Mouse (Mus musculus): ENCODE measurements around the gene Med13l. TPM values are rescaled to one million over a fixed set of nuclear protein-coding genes. Genes with fewer than 3 reads are reported as not detected.

Med13l gene
- polyA plus RNA-seq, 1 experiment from 2014 or later, result 10.4 TPM

DNA sequence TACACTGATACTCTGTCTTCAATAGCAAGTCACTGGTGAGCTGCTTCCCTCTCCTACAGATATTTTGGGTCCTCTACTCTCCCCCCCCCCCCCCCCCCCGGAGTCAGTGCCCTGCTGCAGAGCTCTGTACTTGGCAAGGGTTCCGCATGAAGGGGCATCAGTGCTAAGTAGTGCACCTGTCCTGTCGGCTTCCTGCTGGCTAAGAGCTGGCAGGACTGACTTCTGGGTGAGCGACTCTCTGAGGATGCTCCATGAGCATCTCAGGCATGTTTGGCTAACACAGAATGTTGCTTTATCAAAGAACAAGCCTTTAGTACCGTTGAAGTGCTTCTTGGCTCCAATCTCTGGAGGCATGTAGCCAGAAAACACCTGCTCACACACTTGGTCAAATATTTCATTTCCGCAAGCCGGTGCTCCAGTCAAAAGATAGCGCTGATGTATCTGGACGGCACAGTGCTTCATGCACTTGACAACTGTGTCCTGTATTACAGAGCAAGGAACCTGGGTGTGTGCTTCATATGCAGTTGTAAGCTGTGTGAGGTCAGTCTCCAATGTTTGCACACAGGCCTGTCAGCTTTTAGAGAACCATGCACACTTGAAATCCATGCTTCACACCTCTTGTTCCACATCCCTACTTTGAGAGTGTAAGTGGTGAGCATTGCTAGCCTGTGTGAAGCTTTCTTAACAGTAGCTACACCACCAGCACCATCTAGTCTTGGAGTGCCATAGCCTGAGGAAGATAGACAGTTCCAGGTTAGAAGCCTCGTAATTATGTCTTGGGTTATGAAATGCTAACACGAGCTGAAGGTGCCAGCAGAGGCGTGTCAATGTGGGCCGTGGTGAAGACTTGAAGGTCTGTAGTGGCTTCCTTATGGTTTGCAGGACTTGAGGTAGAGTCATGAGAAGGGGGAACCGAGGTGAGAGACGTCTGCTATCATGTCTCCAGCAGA lies 128.7 kb downstream of the Med13l start:
- peaks cover 32% of the 10 kb centered on the region for H3K4me1 ChIP-seq (ENCODE audit: control insufficient read depth, insufficient read depth, low read length)
- H3K27ac ChIP-seq (ENCODE audit: low read length), result peak overlapping the region; percentile 11; the same call in 1 of the 2 replicates
- WGBS, result 66% methylated on average over 15 of the region's 15 CpGs
- H3K4me3 ChIP-seq (replicated peaks; ENCODE audit: low read length), result no peak overlapping the region
- no peaks in the 10 kb centered on the region for H3K9me3 ChIP-seq (replicated peaks; ENCODE audit: control insufficient read depth, low read length)
- no peak for ATAC-seq (ENCODE audit: insufficient read depth, low FRiP score)
- no peaks in the 10 kb centered on the region for H3K27me3 ChIP-seq (ENCODE audit: control insufficient read depth, insufficient read depth, low read length)
- H3K9ac ChIP-seq (ENCODE audit: low read length), result no peak overlapping the region
- H3K36me3 ChIP-seq (ENCODE audit: control insufficient read depth, insufficient read depth, low read length), result no peaks in the 10 kb centered on the region
- no peak overlapping the region for H3K4me2 ChIP-seq (ENCODE audit: low read depth, low read length)

DNA sequence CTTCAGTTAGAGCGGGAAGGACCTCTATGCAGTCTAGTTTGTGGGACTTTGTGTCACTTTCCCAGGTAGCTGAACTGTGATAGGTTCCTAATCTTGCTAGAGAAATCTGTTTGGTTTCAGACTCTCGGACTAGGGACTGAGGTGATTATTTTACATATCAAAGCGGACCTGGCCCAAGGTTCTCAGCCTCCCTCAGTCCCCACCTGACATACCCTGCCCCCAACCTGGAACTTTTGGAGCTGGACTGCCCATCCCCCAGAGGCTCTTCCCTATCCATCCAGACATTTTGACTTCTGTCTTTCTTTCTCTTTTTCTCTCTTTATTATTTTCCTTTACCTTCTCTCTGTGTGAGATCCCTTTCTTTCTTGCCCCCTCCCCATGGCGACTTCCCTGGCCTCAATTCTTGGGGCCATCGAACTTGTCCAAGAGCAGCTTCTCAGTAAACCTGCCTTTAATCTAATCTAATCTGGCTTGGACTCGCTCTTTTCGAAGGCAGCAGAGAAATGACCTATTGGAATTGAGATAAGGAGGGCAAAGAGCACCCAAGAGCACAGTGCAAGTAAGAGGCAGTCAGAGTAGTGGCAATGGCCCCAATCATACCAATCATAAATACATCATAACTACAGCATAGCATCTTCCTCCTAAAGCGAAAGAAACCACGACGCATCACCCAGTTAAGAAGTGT lies 130.7 kb downstream of the Med13l start:
- no peak for ATAC-seq (ENCODE audit: insufficient read depth, low FRiP score)
- H3K4me2 ChIP-seq (ENCODE audit: low read depth, low read length), result no peak overlapping the region

DNA sequence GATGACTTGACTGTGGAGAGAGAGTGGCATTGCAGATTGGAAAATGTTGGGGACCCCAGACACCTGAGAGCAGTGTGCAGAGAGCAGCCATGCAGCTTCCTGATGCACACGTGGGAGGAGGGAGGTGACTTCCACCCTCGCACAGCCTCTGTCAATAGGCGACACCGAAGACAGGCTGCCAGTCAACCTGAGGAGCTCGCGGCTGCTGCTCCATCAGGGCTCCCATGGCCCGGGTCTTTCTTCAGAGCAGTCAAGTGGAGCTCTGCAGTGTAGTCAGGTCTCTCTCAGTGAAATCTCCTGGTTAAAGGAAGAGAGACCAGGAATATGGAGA lies 131.2 kb downstream of the Med13l start:
- Histone ChIP-seq H3K9ac (ENCODE audit: low read length) (no peak overlapping the region), H3K27me3 (ENCODE audit: control insufficient read depth, insufficient read depth, low read length) (no peaks in the 10 kb centered on the region), H3K4me2 (ENCODE audit: low read depth, low read length) (no peak overlapping the region), H3K36me3 (ENCODE audit: control insufficient read depth, insufficient read depth, low read length) (no peaks in the 10 kb centered on the region), H3K9me3 (replicated peaks; ENCODE audit: control insufficient read depth, low read length) (no peaks in the 10 kb centered on the region), H3K4me3 (replicated peaks; ENCODE audit: low read length) (no peak overlapping the region), H3K27ac (ENCODE audit: low read length) (no peak overlapping the region), H3K4me1 (ENCODE audit: control insufficient read depth, insufficient read depth, low read length) (peaks cover 35% of the 10 kb centered on the region)
- 46% methylated on average over 7 of the region's 7 CpGs for WGBS
- ATAC-seq (ENCODE audit: insufficient read depth, low FRiP score), result no peak

More for the DNA sequence above, 130.7 kb downstream of the Med13l start:
- WGBS, result 76% methylated on average over 10 of the region's 10 CpGs
- H3K27me3 ChIP-seq (ENCODE audit: control insufficient read depth, insufficient read depth, low read length), result no peaks in the 10 kb centered on the region
- no peak overlapping the region for H3K4me3 ChIP-seq (replicated peaks; ENCODE audit: low read length)
- no peak overlapping the region for H3K9ac ChIP-seq (ENCODE audit: low read length)
- H3K27ac ChIP-seq (ENCODE audit: low read length), result no peak overlapping the region
- no peaks in the 10 kb centered on the region for H3K9me3 ChIP-seq (replicated peaks; ENCODE audit: control insufficient read depth, low read length)
- H3K36me3 ChIP-seq (ENCODE audit: control insufficient read depth, insufficient read depth, low read length), result no peaks in the 10 kb centered on the region
- H3K4me1 ChIP-seq (ENCODE audit: control insufficient read depth, insufficient read depth, low read length), result peaks cover 32% of the 10 kb centered on the region

DNA sequence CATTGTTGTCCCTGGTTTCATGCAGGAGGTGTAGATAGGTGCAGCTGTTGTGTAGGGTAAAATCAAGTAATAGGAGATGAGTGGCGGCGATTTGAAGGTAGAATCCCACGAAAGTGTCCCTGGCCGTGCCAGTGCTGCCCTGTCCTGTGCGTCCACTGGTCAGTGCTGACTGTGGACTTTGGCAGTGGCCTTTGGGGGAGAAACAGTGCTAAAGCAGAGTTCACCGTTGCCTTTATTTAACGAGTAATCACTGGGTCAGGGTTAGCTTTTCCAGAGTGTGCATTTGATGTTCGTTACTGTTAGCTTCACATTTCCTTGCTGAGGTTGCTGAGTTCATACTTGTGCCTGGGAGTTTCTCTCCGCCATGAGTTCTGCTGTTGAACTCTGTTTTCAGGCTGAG lies 133.5 kb downstream of the Med13l start:
- H3K27ac ChIP-seq (ENCODE audit: low read length), result no peak overlapping the region
- no peaks in the 10 kb centered on the region for H3K27me3 ChIP-seq (ENCODE audit: control insufficient read depth, insufficient read depth, low read length)

DNA sequence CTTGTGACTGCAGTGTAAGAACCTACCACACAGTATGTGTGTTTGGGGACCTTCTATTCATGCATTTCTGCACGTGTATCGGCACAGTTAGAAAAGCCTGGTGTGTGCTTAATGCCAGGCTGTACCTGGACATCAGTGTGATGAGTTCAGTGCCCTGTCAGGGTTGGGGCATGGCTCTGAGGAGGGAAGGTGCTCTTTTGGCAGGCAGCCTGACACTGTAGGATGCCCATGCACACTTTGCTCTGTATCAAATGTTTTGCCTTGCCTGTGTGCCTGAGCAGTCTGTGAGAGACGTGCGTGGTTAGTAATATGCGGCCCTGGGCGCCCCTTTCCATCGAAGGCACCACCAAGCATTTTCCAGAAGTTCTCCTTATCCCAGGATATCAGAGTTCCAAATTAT lies 136.6 kb downstream of the Med13l start:
- Histone ChIP-seq H3K27me3 (ENCODE audit: control insufficient read depth, insufficient read depth, low read length) (no peaks in the 10 kb centered on the region), H3K4me3 (replicated peaks; ENCODE audit: low read length) (no peak overlapping the region), H3K36me3 (ENCODE audit: control insufficient read depth, insufficient read depth, low read length) (no peaks in the 10 kb centered on the region), H3K4me2 (ENCODE audit: low read depth, low read length) (no peak overlapping the region), H3K4me1 (ENCODE audit: control insufficient read depth, insufficient read depth, low read length) (peaks cover 19% of the 10 kb centered on the region), H3K27ac (ENCODE audit: low read length) (no peak overlapping the region), H3K9ac (ENCODE audit: low read length) (no peak overlapping the region), H3K9me3 (replicated peaks; ENCODE audit: control insufficient read depth, low read length) (no peaks in the 10 kb centered on the region)
- WGBS, result 88% methylated on average over 7 of the region's 7 CpGs
- ATAC-seq (ENCODE audit: insufficient read depth, low FRiP score), result no peak

More for the DNA sequence above, 133.5 kb downstream of the Med13l start:
- no peak overlapping the region for H3K4me3 ChIP-seq (replicated peaks; ENCODE audit: low read length)
- 86% methylated on average over 9 of the region's 9 CpGs for WGBS
- H3K4me1 ChIP-seq (ENCODE audit: control insufficient read depth, insufficient read depth, low read length), result peaks cover 19% of the 10 kb centered on the region; the same call in 1 of the 2 replicates
- no peaks in the 10 kb centered on the region for H3K9me3 ChIP-seq (replicated peaks; ENCODE audit: control insufficient read depth, low read length)
- no peak overlapping the region for H3K4me2 ChIP-seq (ENCODE audit: low read depth, low read length)
- H3K36me3 ChIP-seq (ENCODE audit: control insufficient read depth, insufficient read depth, low read length), result no peaks in the 10 kb centered on the region
- no peak for ATAC-seq (ENCODE audit: insufficient read depth, low FRiP score)
- no peak overlapping the region for H3K9ac ChIP-seq (ENCODE audit: low read length)

DNA sequence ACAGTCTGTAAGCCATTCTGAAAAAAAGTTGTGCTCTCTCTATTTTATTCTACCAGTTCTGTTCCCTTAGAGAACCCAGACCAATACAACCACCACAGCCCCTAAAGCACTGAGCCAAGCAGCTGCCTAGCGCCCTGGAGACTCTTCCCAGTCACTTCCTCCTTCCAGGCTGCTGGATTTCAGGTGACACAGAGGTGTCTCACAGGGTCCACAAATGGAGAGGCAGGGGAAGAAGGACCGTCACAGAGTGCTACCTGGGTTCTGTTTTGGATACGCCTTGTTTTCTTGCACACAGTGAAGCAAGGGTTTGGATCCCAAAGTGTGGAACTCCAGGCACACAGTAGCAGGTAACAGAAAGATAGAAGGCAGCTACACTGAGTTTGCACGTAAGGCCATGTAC lies 140.5 kb downstream of the Med13l start:
- peaks cover 10% of the 10 kb centered on the region for H3K4me1 ChIP-seq (ENCODE audit: control insufficient read depth, insufficient read depth, low read length)
- no peak overlapping the region for H3K4me3 ChIP-seq (replicated peaks; ENCODE audit: low read length)
- no peaks in the 10 kb centered on the region for H3K36me3 ChIP-seq (ENCODE audit: control insufficient read depth, insufficient read depth, low read length)
- no peaks in the 10 kb centered on the region for H3K9me3 ChIP-seq (replicated peaks; ENCODE audit: control insufficient read depth, low read length)
- no peak overlapping the region for H3K9ac ChIP-seq (ENCODE audit: low read length)
- H3K27ac ChIP-seq (ENCODE audit: low read length), result no peak overlapping the region
- H3K4me2 ChIP-seq (ENCODE audit: low read depth, low read length), result no peak overlapping the region
- WGBS, result 78% methylated on average over 4 of the region's 4 CpGs
- no peak for ATAC-seq (ENCODE audit: insufficient read depth, low FRiP score)
- H3K27me3 ChIP-seq (ENCODE audit: control insufficient read depth, insufficient read depth, low read length), result no peaks in the 10 kb centered on the region

DNA sequence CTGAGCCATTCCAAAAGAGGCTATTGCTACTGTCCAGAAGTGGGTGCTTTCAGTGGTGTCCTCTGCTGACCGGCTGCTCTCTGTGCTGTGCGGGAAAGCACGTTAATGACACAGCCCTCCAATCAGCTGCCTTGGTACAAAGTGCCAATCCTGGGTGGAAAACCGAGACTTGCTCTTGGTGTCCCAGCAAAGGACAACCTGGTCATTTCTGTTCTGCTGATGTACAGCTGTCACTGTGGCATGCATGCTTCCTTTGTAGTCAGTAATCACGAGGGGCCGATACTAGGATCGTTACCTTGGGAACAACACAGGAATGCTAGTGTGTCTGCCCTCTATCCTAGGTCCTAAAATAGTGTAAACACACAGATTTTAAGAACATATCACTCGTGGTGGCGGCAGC lies 142.2 kb downstream of the Med13l start:
- Histone ChIP-seq H3K27me3 (ENCODE audit: control insufficient read depth, insufficient read depth, low read length) (no peaks in the 10 kb centered on the region), H3K4me1 (ENCODE audit: control insufficient read depth, insufficient read depth, low read length) (peaks cover 13% of the 10 kb centered on the region; the same call in 1 of the 2 replicates), H3K4me2 (ENCODE audit: low read depth, low read length) (no peak overlapping the region), H3K9me3 (replicated peaks; ENCODE audit: control insufficient read depth, low read length) (no peaks in the 10 kb centered on the region), H3K36me3 (ENCODE audit: control insufficient read depth, insufficient read depth, low read length) (no peaks in the 10 kb centered on the region), H3K4me3 (replicated peaks; ENCODE audit: low read length) (no peak overlapping the region), H3K27ac (ENCODE audit: low read length) (no peak overlapping the region), H3K9ac (ENCODE audit: low read length) (no peak overlapping the region)
- WGBS, result 35% methylated on average over 9 of the region's 9 CpGs
- ATAC-seq (ENCODE audit: insufficient read depth, low FRiP score), result no peak

DNA sequence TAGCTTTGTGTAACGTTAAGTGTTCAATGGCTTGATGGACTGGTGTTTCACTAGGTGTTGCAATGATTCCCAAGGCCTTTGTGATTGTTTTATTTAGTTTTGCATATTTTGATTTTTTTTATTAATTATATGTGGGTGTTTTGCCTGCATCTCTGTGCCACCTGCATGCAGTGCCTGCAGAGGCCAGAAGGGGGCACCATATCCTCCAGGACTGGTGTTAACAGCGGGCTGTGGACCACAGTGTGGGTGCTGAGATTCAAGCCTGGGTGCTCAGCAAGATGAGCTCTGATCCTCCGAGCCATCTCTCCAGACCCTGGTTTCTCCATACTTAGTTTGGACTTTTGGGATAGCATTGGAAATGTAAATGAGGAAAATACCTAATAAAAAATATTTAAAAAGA lies 143.7 kb downstream of the Med13l start:
- no peak for ATAC-seq (ENCODE audit: insufficient read depth, low FRiP score)
- Histone ChIP-seq H3K4me1 (ENCODE audit: control insufficient read depth, insufficient read depth, low read length) (peaks cover 18% of the 10 kb centered on the region), H3K4me3 (replicated peaks; ENCODE audit: low read length) (no peak overlapping the region), H3K9me3 (replicated peaks; ENCODE audit: control insufficient read depth, low read length) (no peaks in the 10 kb centered on the region), H3K36me3 (ENCODE audit: control insufficient read depth, insufficient read depth, low read length) (no peaks in the 10 kb centered on the region), H3K4me2 (ENCODE audit: low read depth, low read length) (no peak overlapping the region), H3K27ac (ENCODE audit: low read length) (no peak overlapping the region), H3K9ac (ENCODE audit: low read length) (no peak overlapping the region), H3K27me3 (ENCODE audit: control insufficient read depth, insufficient read depth, low read length) (no peaks in the 10 kb centered on the region)
- WGBS, result 88% methylated on average over 3 of the region's 3 CpGs

DNA sequence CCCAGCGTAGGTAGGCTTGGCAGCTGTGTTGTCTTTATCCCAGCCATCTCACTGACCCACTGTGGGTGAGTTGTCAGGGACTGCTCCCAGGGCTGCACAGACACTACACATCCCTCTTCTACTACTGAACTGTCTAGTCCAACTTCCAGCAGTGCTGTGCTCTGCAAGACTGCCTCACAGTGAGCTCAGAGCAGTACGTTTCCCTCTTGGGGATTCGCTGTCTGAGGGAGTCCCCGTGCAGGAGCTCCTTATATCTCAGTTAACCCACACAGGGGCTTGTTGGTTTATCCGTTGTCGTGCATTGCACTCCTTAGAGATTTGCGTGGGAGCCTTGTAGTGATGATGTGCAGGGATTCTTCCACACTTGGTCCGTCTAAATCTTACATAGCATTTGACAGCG lies 144.5 kb downstream of the Med13l start:
- Histone ChIP-seq H3K4me1 (ENCODE audit: control insufficient read depth, insufficient read depth, low read length) (peaks cover 22% of the 10 kb centered on the region), H3K27ac (ENCODE audit: low read length) (no peak overlapping the region), H3K27me3 (ENCODE audit: control insufficient read depth, insufficient read depth, low read length) (no peaks in the 10 kb centered on the region), H3K4me2 (ENCODE audit: low read depth, low read length) (no peak overlapping the region), H3K9me3 (replicated peaks; ENCODE audit: control insufficient read depth, low read length) (no peaks in the 10 kb centered on the region), H3K9ac (ENCODE audit: low read length) (no peak overlapping the region), H3K4me3 (replicated peaks; ENCODE audit: low read length) (no peak overlapping the region), H3K36me3 (ENCODE audit: control insufficient read depth, insufficient read depth, low read length) (no peaks in the 10 kb centered on the region)
- ATAC-seq (ENCODE audit: insufficient read depth, low FRiP score), result no peak
- WGBS, result 89% methylated on average over 9 of the region's 9 CpGs
